Mouse (Mus musculus) ES-CJ7 (cell line): Measurements from ENCODE around the gene Comtd1.

Experiments used
- DNase-seq: peaks from one replicate; pipeline ENCODE4 v3.0.0; 2011; ENCODE audit warnings: low read depth, low spot score

Gene Comtd1

GRCm38 (mm10) chr14:21806631-21807160 lies 42.1 kb downstream of the Comtd1 start:
- no peak for DNase-seq

GRCm38 (mm10) chr14:21806203-21806602 lies 42.6 kb downstream of the Comtd1 start:
- DNase-seq: no peak

- no peak for DNase-seq
Measured at GRCm38 (mm10) chr14:21802543-21803206, 46.1 kb downstream of the Comtd1 start.

GRCm38 (mm10) chr14:21801624-21802023 lies 47.2 kb downstream of the Comtd1 start:
- no peak for DNase-seq

GRCm38 (mm10) chr14:21800641-21801040 lies 48.1 kb downstream of the Comtd1 start:
- no peak for DNase-seq
